Mouse (Mus musculus) cortical plate, adult 2 months (tissue): ENCODE results near the gene Clec11a.

ENCODE experiments used
- CTCF ChIP-seq: fragments of 200-500 bp; IDR thresholded peaks from 2 replicates; pipeline ENCODE4 v1.5.1; 2011; ENCODE audit warnings: mild to moderate bottlenecking, control low read depth, low read length; ENCODE audit not compliant: insufficient read depth; ENCODE audit errors: extremely low read depth
- POLR2A ChIP-seq: fragments of 200-500 bp; IDR thresholded peaks from 2 replicates; pipeline ENCODE4 v1.6.1; 2011; ENCODE audit warnings: mild to moderate bottlenecking, low read length, control low read depth; ENCODE audit not compliant: insufficient read depth; ENCODE audit errors: extremely low read depth

- TF ChIP-seq CTCF (no peak), POLR2A (no peak)
These were observed 30.6 kb upstream of the Clec11a start for GRCm38 (mm10) chr7:44337121-44337849.
